Mouse (Mus musculus): ENCODE data around the gene Rnf8.

- TF ChIP-seq POLR2A (IDR thresholded peaks at IDR 0.05; ENCODE audit: control insufficient read depth, low read depth, low read length) = no peak
- TF ChIP-seq CTCF (IDR thresholded peaks at IDR 0.05; ENCODE audit: control insufficient read depth, insufficient read depth, insufficient replicate concordance, low read depth, low read length) = no peak
Observed at GRCm38 (mm10) chr17:29640971-29641370, 26.4 kb downstream of the Rnf8 start.
